Mouse (Mus musculus): ENCODE data around the gene Efcab9.

Gene Efcab9

GRCm38 (mm10) chr11:32495283-32495682 is 36.6 kb downstream of the Efcab9 start:
- no peak for DNase-seq (ENCODE audit: low spot score)

GRCm38 (mm10) chr11:32493312-32493711 is 38.6 kb downstream of the Efcab9 start:
- DNase-seq (ENCODE audit: low spot score): no peak

GRCm38 (mm10) chr11:32491079-32491478 is 40.8 kb downstream of the Efcab9 start:
- no peak for DNase-seq (ENCODE audit: low spot score)

GRCm38 (mm10) chr11:32488808-32489670 is 42.8 kb downstream of the Efcab9 start:
- no peak for DNase-seq (ENCODE audit: low spot score)

GRCm38 (mm10) chr11:32488344-32488743 is 43.5 kb downstream of the Efcab9 start:
- DNase-seq (ENCODE audit: low spot score): no peak

GRCm38 (mm10) chr11:32487501-32487900 is 44.4 kb downstream of the Efcab9 start:
- no peak for DNase-seq (ENCODE audit: low spot score)

GRCm38 (mm10) chr11:32486621-32487020 is 45.3 kb downstream of the Efcab9 start:
- no peak for DNase-seq (ENCODE audit: low spot score)

- DNase-seq (ENCODE audit: low spot score): no peak
These were observed 46.6 kb downstream of the Efcab9 start for GRCm38 (mm10) chr11:32485290-32485689.

GRCm38 (mm10) chr11:32481525-32481924 is 50.4 kb downstream of the Efcab9 start:
- DNase-seq (ENCODE audit: low spot score): no peak

- no peak for DNase-seq (ENCODE audit: low spot score)
These were observed 56.2 kb downstream of the Efcab9 start for GRCm38 (mm10) chr11:32475487-32476236.

GRCm38 (mm10) chr11:32474725-32475124 is 57.2 kb downstream of the Efcab9 start:
- no peak for DNase-seq (ENCODE audit: low spot score)
